Mouse (Mus musculus) intestine, embryonic 14.5 days (tissue): Measurements from ENCODE around the gene Lmnb2. TPM values are rescaled to one million over a fixed set of nuclear protein-coding genes. Genes with fewer than 3 reads are reported as not detected.

Source experiments
- ATAC-seq: fragments of 200-750 bp; cut with Nextera tagmentation; replicated peaks from 2 replicates; pipeline ENCODE4 v1.8.0; 2017; ENCODE audit warnings: low read depth, moderate number of reproducible peaks, moderate TSS enrichment, moderate library complexity; ENCODE audit not compliant: low FRiP score, low TSS enrichment
- DNase-seq: peaks from one replicate; pipeline ENCODE4 v3.0.0-alpha.2; 2018; ENCODE audit warnings: low spot score
- H3K27ac ChIP-seq: fragments of 300-500 bp; sonication (generic); 2 replicates; pipeline ENCODE4 v1.5.1; 2014; ENCODE audit warnings: low read depth, mild to moderate bottlenecking, control low read depth
- H3K27me3 ChIP-seq: fragments of 300-500 bp; sonication (generic); replicated peaks from 2 replicates; pipeline ENCODE4 v1.6.1; 2014; ENCODE audit warnings: low read length, control low read depth; ENCODE audit not compliant: control insufficient read depth, insufficient read depth
- H3K36me3 ChIP-seq: fragments of 300-500 bp; sonication (generic); 2 replicates; pipeline ENCODE4 v1.6.1; 2014; ENCODE audit warnings: low read length, control low read depth; ENCODE audit not compliant: control insufficient read depth, insufficient read depth
- H3K4me1 ChIP-seq: fragments of 300-500 bp; sonication (generic); replicated peaks from 2 replicates; pipeline ENCODE4 v1.6.1; 2014; ENCODE audit warnings: low read length, control low read depth, mixed read lengths; ENCODE audit not compliant: control insufficient read depth, insufficient read depth
- H3K4me2 ChIP-seq: fragments of 300-500 bp; sonication (generic); 2 replicates; pipeline ENCODE4 v1.6.1; 2014; ENCODE audit warnings: low read length
- H3K4me3 ChIP-seq: fragments of 300-500 bp; sonication (generic); 2 replicates; pipeline ENCODE4 v1.5.1; 2014; ENCODE audit warnings: low read depth, low read length, control low read depth, mixed read lengths
- H3K9ac ChIP-seq: fragments of 300-500 bp; sonication (generic); 2 replicates; pipeline ENCODE4 v1.6.1; 2014; ENCODE audit warnings: mild to moderate bottlenecking, low read length
- H3K9me3 ChIP-seq: fragments of 300-500 bp; sonication (generic); 2 replicates; pipeline ENCODE4 v1.6.1; 2016; ENCODE audit warnings: low read length, control low read depth; ENCODE audit not compliant: control insufficient read depth
- whole genome bisulfite sequencing: fragments of 180-500 bp; shearing (Covaris S2); extraction: QIAGEN DNeasy Blood & Tissue Kit; methylation state at CpG from one replicate; pipeline ENCODE4 v1.1.7; 2014; 5-methylcytosine and 5-hydroxymethylcytosine counted together
- polyA plus RNA-seq: library from polyadenylated mRNA; unstranded; fragments of >200 nt; fragmentation: Nextera tagmentation; extraction: Ambion mirVana; gene quantifications from 2 replicates; pipeline ENCODE4 v1.2.1, GENCODE M21; 2014

Gene Lmnb2
- polyA plus RNA-seq, 1 experiment from 2014 or later: 15.5 TPM

DNA sequence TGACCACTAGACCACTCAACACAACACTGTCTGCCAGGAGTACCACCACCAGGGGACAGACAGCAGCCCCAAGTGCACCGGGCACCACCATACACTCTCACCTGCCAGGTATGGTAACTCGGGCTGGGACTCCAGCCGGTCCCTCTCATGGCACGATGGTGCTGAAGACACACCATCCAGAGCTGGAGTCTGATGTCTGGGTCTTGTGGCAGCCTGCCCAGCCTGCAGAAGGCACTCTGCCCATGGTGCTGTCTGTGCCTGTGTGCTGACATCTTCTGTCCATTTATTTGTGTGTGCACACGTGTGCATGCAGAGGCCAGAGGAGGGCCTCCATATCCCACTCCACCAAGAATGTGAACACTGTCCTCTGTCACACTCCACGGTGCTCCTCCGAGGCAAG lies 22.9 kb downstream of the Lmnb2 start:
- WGBS: 83% methylated on average over 7 of the region's 7 CpGs

DNA sequence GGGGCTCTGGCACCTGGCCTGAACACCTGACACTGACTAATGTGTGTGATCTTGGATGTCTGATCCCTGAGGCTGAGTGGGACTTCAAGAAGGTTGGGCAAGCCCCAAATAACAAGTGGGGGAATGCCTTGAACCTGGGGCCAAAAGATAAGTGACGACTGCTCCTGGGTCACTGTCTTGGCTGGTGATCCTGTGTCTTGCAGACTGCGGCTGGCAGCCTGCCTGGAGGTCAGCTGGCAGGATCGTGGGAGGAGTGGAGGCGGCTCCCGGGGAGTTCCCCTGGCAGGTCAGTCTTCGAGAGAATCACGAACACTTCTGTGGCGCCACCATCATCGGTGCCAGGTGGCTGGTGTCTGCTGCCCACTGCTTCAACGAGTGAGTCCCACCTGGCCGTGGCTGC lies 30.9 kb downstream of the Lmnb2 start:
- H3K36me3 ChIP-seq: no peaks in the 10 kb centered on the region
- no peak overlapping the region for H3K4me3 ChIP-seq
- peaks cover 19% of the 10 kb centered on the region for H3K27me3 ChIP-seq
- WGBS: 73% methylated on average over 11 of the region's 11 CpGs
- no peaks in the 10 kb centered on the region for H3K9me3 ChIP-seq
- DNase-seq: no peak
- H3K4me2 ChIP-seq: no peak overlapping the region
- ATAC-seq: no peak
- no peak overlapping the region for H3K9ac ChIP-seq
- H3K27ac ChIP-seq: no peak overlapping the region
- no peaks in the 10 kb centered on the region for H3K4me1 ChIP-seq

More for the DNA sequence above, 22.9 kb downstream of the Lmnb2 start:
- no peak overlapping the region for H3K27ac ChIP-seq
- peaks cover 5% of the 10 kb centered on the region; the same call in 1 of the 2 replicates for H3K27me3 ChIP-seq
- DNase-seq: no peak
- H3K4me1 ChIP-seq: peaks cover 12% of the 10 kb centered on the region
- no peak for ATAC-seq
- H3K9ac ChIP-seq: no peak overlapping the region
- H3K9me3 ChIP-seq: no peaks in the 10 kb centered on the region
- H3K4me3 ChIP-seq: no peak overlapping the region
- H3K4me2 ChIP-seq: no peak overlapping the region
- H3K36me3 ChIP-seq: peaks cover 13% of the 10 kb centered on the region

DNA sequence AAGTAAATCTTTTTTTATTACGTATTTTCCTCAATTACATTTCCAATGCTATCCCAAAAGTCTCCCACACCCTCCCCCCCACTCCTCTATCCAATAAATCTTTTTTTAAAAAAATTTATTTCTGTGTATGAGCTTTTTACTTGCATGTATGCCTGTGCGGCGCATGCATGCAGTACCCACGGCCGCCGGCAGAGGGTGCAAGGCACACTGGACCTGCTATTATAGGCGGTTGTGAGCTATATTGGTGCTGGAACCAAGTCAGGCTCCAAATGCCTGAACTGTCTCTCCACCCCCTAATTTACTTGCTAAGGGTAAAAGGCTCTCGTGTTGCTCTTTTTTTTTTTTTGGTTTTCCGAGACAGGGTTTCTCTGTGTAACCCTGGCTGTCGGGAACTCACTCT lies 36.7 kb downstream of the Lmnb2 start:
- Histone ChIP-seq H3K4me1 (no peaks in the 10 kb centered on the region), H3K27me3 (no peaks in the 10 kb centered on the region), H3K4me2 (no peak overlapping the region), H3K36me3 (no peaks in the 10 kb centered on the region), H3K9me3 (no peaks in the 10 kb centered on the region), H3K4me3 (no peak overlapping the region), H3K9ac (no peak overlapping the region), H3K27ac (no peak overlapping the region)
- DNase-seq (peak; percentile 93), ATAC-seq (no peak)
- 27% methylated on average over 10 of the region's 10 CpGs for WGBS

DNA sequence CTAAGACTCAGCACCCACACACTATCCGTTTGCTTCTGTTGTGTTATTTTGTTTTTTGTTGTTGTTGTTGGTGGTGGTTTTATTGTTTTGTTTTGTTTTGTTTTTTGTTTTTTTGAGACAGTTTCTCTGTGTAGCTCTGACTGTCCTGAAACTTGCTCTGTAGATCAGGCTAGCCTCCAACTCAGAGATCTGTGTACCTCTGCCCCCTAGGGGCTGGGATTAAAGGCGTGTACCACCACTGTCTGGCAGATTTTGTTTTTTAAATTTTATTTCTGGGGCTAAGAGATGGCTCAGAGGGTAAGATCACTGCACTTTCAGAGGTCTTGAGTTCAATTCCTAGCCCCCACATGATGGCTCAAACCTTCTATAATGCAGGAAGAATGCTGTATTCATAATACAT lies 37.1 kb downstream of the Lmnb2 start:
- Histone ChIP-seq H3K36me3 (no peaks in the 10 kb centered on the region), H3K4me1 (no peaks in the 10 kb centered on the region), H3K4me2 (no peak overlapping the region), H3K9ac (no peak overlapping the region), H3K27me3 (no peaks in the 10 kb centered on the region), H3K4me3 (no peak overlapping the region), H3K9me3 (no peaks in the 10 kb centered on the region), H3K27ac (no peak overlapping the region)
- no peak for DNase-seq
- peak; percentile 17; the same call in 1 of the 2 replicates for ATAC-seq
- 58% methylated on average over 2 of the region's 2 CpGs for WGBS

DNA sequence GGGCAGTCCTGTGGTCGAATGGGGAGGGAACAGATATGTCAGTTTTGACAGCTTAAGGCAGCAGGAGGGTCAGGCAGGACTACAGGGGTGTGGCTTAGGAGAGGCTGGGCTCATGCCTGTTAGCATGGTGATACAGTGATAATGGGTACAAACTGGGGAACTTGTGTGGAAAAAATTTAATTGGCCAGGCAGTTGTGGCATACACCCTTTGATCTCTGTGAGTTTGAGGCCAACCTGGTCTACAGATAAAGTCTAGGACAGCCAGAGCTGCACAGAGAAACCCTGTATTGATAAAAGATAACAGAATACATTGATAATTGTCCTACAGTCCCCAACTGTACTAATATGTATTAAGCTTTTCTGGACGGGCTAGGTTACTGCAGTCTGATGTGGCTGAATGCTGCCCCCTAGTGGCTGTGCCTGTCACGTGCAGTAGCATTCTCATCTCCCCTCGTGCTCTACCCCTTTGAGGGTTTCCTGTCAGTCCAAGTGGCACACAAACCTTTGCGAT lies 37.9 kb downstream of the Lmnb2 start:
- Histone ChIP-seq H3K9ac (no peak overlapping the region), H3K4me3 (no peak overlapping the region), H3K36me3 (no peaks in the 10 kb centered on the region), H3K9me3 (no peaks in the 10 kb centered on the region), H3K27me3 (no peaks in the 10 kb centered on the region), H3K27ac (no peak overlapping the region), H3K4me2 (no peak overlapping the region), H3K4me1 (no peaks in the 10 kb centered on the region)
- WGBS: 13% methylated on average over 5 of the region's 5 CpGs
- peak; percentile 23; the same call in 1 of the 2 replicates for ATAC-seq
- peak; percentile 80 for DNase-seq

DNA sequence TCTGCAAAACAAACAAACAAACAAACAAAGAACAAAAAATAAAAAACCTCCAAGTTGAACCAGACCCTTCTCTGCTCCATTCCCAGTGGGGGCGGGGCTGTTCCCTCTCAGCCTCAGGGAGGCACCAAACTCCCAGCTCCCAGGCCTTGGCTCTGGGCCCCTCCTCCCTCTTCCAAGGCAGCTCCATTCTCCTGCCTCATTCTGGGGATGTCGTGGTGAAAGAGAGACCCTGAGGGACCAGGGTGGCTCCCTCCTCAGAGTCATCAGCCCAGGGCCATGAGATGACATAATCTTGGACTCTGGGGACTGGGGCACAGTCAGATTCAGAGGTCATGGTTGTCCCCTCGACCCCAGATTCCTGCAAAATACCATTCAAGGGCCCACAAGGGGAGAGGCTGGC lies 41.5 kb downstream of the Lmnb2 start:
- no peak for ATAC-seq
- Histone ChIP-seq H3K36me3 (no peaks in the 10 kb centered on the region), H3K4me1 (no peaks in the 10 kb centered on the region), H3K27me3 (0 out of 2 replicates have a peak, but pooled peaks cover 6% of the 10 kb centered on the region), H3K9ac (no peak overlapping the region), H3K9me3 (no peaks in the 10 kb centered on the region), H3K4me2 (no peak overlapping the region), H3K4me3 (no peak overlapping the region), H3K27ac (no peak overlapping the region)
- no peak for DNase-seq
- WGBS: 17% methylated on average over 3 of the region's 3 CpGs

DNA sequence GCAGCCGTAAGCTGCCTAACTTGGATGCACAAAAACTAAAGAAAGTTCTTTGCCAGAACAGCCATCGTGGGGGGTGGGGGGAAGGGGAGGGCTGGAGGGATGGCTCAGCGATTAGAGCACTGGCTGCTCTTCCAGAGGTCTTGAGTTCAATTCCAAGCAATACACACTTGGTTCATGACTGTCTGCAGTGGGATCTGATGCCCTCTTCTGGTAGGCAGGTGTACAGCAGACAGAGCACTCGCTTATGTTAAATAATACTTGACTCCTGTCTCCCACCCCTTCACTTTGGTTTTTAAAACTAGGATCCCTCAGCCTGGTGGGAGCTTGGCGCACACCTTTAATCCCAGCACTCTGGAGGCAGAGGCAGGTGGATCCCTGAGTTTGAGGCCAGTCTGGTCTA lies 42.0 kb downstream of the Lmnb2 start:
- Histone ChIP-seq H3K4me3 (no peak overlapping the region), H3K9ac (no peak overlapping the region), H3K36me3 (no peaks in the 10 kb centered on the region), H3K4me2 (no peak overlapping the region), H3K9me3 (no peaks in the 10 kb centered on the region), H3K4me1 (no peaks in the 10 kb centered on the region), H3K27ac (no peak overlapping the region), H3K27me3 (0 out of 2 replicates have a peak, but pooled peaks cover 6% of the 10 kb centered on the region)
- ATAC-seq (no peak), DNase-seq (no peak)
- WGBS: 38% methylated on average over 5 of the region's 5 CpGs

DNA sequence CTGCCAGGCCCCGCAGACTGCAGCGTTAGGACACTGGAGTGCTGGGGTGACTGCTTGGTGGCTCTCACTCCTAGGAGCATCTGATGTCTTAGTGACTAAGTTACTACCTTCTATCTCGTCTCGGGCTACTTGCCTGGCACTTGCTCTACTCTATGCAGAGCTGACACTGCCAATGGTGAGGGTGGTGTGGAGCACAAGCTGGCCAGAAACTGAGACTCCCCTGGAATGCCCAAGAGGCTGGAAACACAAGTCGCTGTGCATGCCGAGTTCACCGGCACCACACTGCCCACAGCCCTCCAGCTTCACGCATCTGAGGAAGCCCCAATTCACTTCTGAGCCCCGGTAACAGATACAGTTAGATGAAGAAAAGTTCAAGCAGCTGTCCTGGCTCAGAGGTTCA lies 44.0 kb downstream of the Lmnb2 start:
- 0 out of 2 replicates have a peak, but pooled peaks cover 6% of the 10 kb centered on the region for H3K27me3 ChIP-seq
- DNase-seq: no peak
- ATAC-seq: no peak
- no peaks in the 10 kb centered on the region for H3K4me1 ChIP-seq
- H3K4me2 ChIP-seq: no peak overlapping the region
- no peak overlapping the region for H3K4me3 ChIP-seq
- no peak overlapping the region for H3K27ac ChIP-seq
- no peaks in the 10 kb centered on the region for H3K36me3 ChIP-seq
- H3K9ac ChIP-seq: no peak overlapping the region
- 78% methylated on average over 9 of the region's 9 CpGs for WGBS
- no peaks in the 10 kb centered on the region for H3K9me3 ChIP-seq

DNA sequence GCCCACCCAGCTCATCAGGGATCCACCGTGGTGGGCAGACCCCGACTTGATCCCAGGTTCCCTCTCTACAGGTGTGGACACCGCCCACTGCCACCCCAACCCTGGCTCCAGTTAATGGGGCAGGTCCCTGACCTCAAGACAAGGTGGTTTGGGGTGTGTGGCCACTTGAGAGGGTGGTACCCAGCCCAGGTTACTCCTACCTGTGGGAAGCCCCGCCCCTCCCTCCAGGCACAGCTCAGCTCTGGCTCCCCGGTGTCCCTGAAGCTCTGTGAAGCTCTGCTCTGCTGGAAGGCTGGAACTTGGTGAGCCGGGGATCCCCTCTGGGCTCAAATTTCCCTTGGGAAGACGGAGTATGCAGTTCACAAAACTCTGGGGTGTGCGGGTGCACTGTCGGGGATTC lies 46.5 kb downstream of the Lmnb2 start, which contains the start of gene Tmprss9:
Gene Tmprss9, plus strand, starts transcription at position 268 of the 400 bp plus-strand sequence.
- ATAC-seq: no peak; the same call in 1 of the 2 replicates
- H3K4me3 ChIP-seq: no peak within 1 kb of the TSS
- no peak within 1 kb of the TSS for H3K4me2 ChIP-seq
- peaks cover 11% of the 10 kb centered on the region for H3K36me3 ChIP-seq
- DNase-seq: no peak
- 27% methylated on average over 9 of the region's 9 CpGs for WGBS
- no peak within 1 kb of the TSS for H3K27ac ChIP-seq
- 0 out of 2 replicates have a peak, but pooled peaks cover 6% of the 10 kb centered on the region for H3K27me3 ChIP-seq
- H3K9ac ChIP-seq: no peak within 1 kb of the TSS
- no peaks in the 10 kb centered on the region for H3K4me1 ChIP-seq
- no peaks in the 10 kb centered on the region for H3K9me3 ChIP-seq
